13 mouse cellular contexts compared by ENCODE assay signal in the genomic region with DNA sequence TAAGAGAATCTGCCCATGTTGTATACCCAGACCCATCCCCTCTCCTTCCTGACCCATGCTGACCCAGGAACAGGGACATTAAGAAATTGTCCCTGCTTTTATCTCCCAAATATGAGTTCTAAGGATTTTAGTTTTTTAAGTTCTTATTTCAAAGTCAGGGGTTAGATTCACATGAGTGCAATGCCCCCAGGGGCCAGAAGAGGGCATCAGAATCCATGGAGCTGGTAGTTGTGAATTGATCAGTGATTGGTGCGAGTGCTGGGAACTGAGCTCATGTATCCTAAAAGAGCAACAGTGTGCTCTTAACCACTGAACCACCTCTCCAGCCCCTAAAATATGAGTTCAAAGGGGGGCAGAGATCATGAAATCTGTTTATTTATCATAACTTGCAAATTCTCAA.
DNase-seq lines count a peak whose midpoint lies in the region; ATAC-seq and TF ChIP-seq lines count a peak whose summit lies in the region.
"Had no signal": no experiment of that assay in that cellular context is flagged by ENCODE, and none has a peak within 500 bp of the region (broad histone marks: within the 10 kb centered on the region; RNA-seq: fewer than 3 reads in every experiment).

No protein-coding gene starts in this region.

- peak; percentile 11 for DNase-seq in gastrocnemius, postnatal 10 days
- DNase-seq in gastrocnemius, postnatal 25 days = no peak
- no peak for DNase-seq in liver, adult 2 months (ENCODE audit: extremely low read depth, low read depth, low spot score)
- DNase-seq in ES-CJ7 (ENCODE audit: low read depth, low spot score) (peak; percentile 44), ZHBTc4 (ENCODE audit: low read depth, low spot score) (peak; percentile 54)
- no peak for DNase-seq in right cerebral cortex, postnatal 25 days
- DNase-seq in ovary, postnatal 10 days (ENCODE audit: low spot score) = no peak
- DNase-seq: adrenal gland, postnatal 25 days; gastrocnemius, postnatal 36 days had no signal

- no peak for TF ChIP-seq POLR2A in liver, adult 2 months (IDR thresholded peaks at IDR 0.05; ENCODE audit: extremely low read depth, insufficient read depth, low read length)

- no peak overlapping the region for H3K27ac ChIP-seq in liver, adult 2 months (replicated peaks; ENCODE audit: insufficient read depth, low read depth, low read length)
- no peak overlapping the region for H3K27ac ChIP-seq in liver, embryonic 12.5 days
- H3K27ac ChIP-seq: forebrain, embryonic 15.5 days; hindbrain, embryonic 15.5 days; limb, embryonic 15.5 days had no signal

- no peaks in the 10 kb centered on the region for H3K27me3 ChIP-seq in liver, adult 2 months (ENCODE audit: control insufficient read depth, insufficient read depth, low read length)
- no peaks in the 10 kb centered on the region for H3K27me3 ChIP-seq in liver, embryonic 12.5 days (replicated peaks)
- H3K27me3 ChIP-seq: forebrain, embryonic 15.5 days; hindbrain, embryonic 15.5 days; limb, embryonic 15.5 days had no signal

- ATAC-seq in liver, embryonic 12.5 days = no peak
- ATAC-seq: forebrain, embryonic 15.5 days had no signal

- H3K4me3 ChIP-seq in liver, adult 2 months (ENCODE audit: insufficient read depth, low read depth, low read length) = no peak overlapping the region
- H3K4me3 ChIP-seq in liver, embryonic 12.5 days = no peak overlapping the region
- H3K4me3 ChIP-seq: forebrain, embryonic 15.5 days; hindbrain, embryonic 15.5 days; limb, embryonic 15.5 days had no signal

- H3K79me2 ChIP-seq in liver, adult 2 months (ENCODE audit: control insufficient read depth, insufficient read depth, low read length) = no peaks in the 10 kb centered on the region

- 76% methylated on average over 1 of the region's 1 CpGs for WGBS in liver, adult 2 months
- WGBS in liver, embryonic 12.5 days (ENCODE audit: insufficient replicate concordance) = 55% methylated on average over 1 of the region's 1 CpGs

- H3K4me2 ChIP-seq in liver, embryonic 12.5 days = no peak overlapping the region
- H3K4me2 ChIP-seq: forebrain, embryonic 15.5 days; hindbrain, embryonic 15.5 days; limb, embryonic 15.5 days had no signal

- H3K9ac ChIP-seq in liver, adult 2 months (ENCODE audit: low read depth, low read length) = no peak overlapping the region
- no peak overlapping the region for H3K9ac ChIP-seq in liver, embryonic 12.5 days
- H3K9ac ChIP-seq: forebrain, embryonic 15.5 days; hindbrain, embryonic 15.5 days; limb, embryonic 15.5 days had no signal

- H3K9me3 ChIP-seq in liver, embryonic 12.5 days (replicated peaks) = 0 out of 2 replicates have a peak, but pooled peaks cover 13% of the 10 kb centered on the region
- H3K9me3 ChIP-seq: forebrain, embryonic 15.5 days; hindbrain, embryonic 15.5 days; limb, embryonic 15.5 days had no signal

- no peaks in the 10 kb centered on the region for H3K36me3 ChIP-seq in liver, adult 2 months (ENCODE audit: control insufficient read depth, insufficient read depth, low read length)
- H3K36me3 ChIP-seq in liver, embryonic 12.5 days = no peaks in the 10 kb centered on the region
- H3K36me3 ChIP-seq: forebrain, embryonic 15.5 days; hindbrain, embryonic 15.5 days; limb, embryonic 15.5 days had no signal

- H3K4me1 ChIP-seq in liver, adult 2 months (ENCODE audit: control insufficient read depth, insufficient read depth, low read length) = no peaks in the 10 kb centered on the region
- H3K4me1 ChIP-seq in liver, embryonic 12.5 days = no peaks in the 10 kb centered on the region
- H3K4me1 ChIP-seq: forebrain, embryonic 15.5 days; hindbrain, embryonic 15.5 days; limb, embryonic 15.5 days had no signal

- peak; percentile 48 for TF ChIP-seq CTCF in liver, adult 2 months (IDR thresholded peaks at IDR 0.05; ENCODE audit: low read depth, low read length)

Comparison
In these comparisons a context has a peak if more than half of its experiments do, and no peak if none do; other contexts are left out.
1. DNase-seq: peak in gastrocnemius, postnatal 10 days (single experiment), ES-CJ7 (single experiment) and ZHBTc4 (single experiment); none in gastrocnemius, postnatal 25 days (single experiment), liver, adult 2 months (single experiment), right cerebral cortex, postnatal 25 days (single experiment) and ovary, postnatal 10 days (single experiment).